Mouse (Mus musculus) kidney, adult 2 months (tissue): Measurements from ENCODE around the gene 4930449I24Rik.

Experiments
- CTCF ChIP-seq: fragments of 200-500 bp; conservative IDR thresholded peaks from 2 replicates; pipeline ENCODE4 v1.5.1; 2011; ENCODE audit warnings: low read depth, mild to moderate bottlenecking, control low read depth, low read length, moderate library complexity, mixed read lengths; ENCODE audit not compliant: insufficient read depth, insufficient read length
- POLR2A ChIP-seq: fragments of 200-500 bp; IDR thresholded peaks from one replicate; pipeline ENCODE4 v1.6.1; 2011; ENCODE audit warnings: low read depth, low read length, control low read depth

DNA sequence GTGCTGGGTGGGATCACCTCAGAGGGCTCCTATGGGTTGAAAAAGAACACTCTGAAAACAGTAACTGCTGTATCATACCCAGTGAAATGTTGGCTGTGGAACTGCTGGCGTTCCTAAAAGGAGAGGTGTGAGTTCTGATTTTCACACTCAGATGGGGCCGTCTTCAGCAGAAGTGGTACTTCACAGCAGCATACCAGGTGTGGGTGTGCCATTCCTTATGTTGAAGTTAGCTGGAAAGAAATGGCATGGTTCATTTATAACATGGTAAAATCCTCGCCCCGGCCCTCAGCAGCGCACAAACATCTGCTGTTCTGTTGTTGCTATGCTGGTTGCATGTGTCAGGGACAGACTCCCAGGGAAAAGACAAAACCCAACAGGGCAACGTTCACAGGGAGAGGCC, 48.6 kb upstream of the 4930449I24Rik start:
- TF ChIP-seq CTCF (no peak), POLR2A (no peak)
